ENCODE assay signal across 8 mouse cellular contexts in the genomic region with DNA sequence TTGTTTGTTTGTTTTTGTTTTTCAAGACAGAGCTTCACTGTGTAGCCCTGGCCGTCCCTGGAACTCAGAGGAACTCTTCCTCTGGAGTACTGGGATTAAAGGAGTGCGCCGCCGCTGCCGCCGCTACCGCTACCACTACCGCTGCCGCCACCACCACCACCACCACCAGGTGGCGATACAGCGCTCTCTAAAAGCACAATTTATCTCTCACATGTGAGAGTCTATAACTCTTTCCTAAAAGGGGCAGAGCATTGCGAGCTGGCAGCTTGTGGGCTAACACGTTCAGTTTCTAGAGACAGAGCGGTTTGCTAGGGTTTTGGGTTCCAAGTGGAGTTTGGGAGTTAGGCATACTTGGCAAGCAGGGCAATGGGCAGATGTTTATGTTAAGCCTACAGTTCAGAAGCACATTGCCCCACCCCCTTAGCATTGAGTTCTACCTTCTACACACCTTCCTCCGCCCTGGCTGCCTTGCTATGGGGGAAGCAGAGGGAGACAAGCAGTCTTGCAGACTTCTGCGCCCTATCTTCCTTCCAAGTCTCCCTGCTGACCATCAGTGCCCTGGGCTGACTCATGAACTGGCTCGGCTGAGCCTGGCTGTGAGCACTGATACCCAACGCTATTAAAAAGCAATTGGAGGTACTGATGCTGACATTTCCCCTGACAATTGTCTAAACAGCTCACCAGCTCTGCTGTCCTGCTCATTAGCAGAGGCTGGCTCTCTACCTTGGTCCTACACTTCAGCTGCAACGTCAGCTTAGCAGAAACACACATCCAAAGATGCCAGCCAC. TPM values are rescaled to one million over a fixed set of nuclear protein-coding genes. Genes with fewer than 3 reads are reported as not detected.
DNase-seq lines count a peak whose midpoint lies in the region; ATAC-seq lines count a peak whose summit lies in the region.

No protein-coding gene starts in this region.

- H3K9ac ChIP-seq in hindbrain, embryonic 14.5 days, result no peak overlapping the region

- WGBS in hindbrain, embryonic 14.5 days, result 10% methylated on average over 19 of the region's 19 CpGs

- H3K36me3 ChIP-seq in hindbrain, embryonic 14.5 days (replicated peaks; ENCODE audit: control insufficient read depth, insufficient read depth), result no peaks in the 10 kb centered on the region

- peak overlapping the region; percentile 53 for H3K4me2 ChIP-seq in hindbrain, embryonic 14.5 days (replicated peaks)

- no peak overlapping the region for H3K27ac ChIP-seq in hindbrain, embryonic 14.5 days

- no peaks in the 10 kb centered on the region for H3K9me3 ChIP-seq in hindbrain, embryonic 14.5 days (ENCODE audit: control insufficient read depth, low read length)

- H3K27me3 ChIP-seq in hindbrain, embryonic 14.5 days (ENCODE audit: control insufficient read depth, insufficient read depth, low read length), result peaks cover 26% of the 10 kb centered on the region

- no peak for ATAC-seq in hindbrain, embryonic 14.5 days (ENCODE audit: low FRiP score)

- peaks cover 12% of the 10 kb centered on the region for H3K4me1 ChIP-seq in hindbrain, embryonic 14.5 days (replicated peaks; ENCODE audit: control insufficient read depth, insufficient read depth, low read length)

- DNase-seq in ovary, postnatal 36 days (ENCODE audit: low spot score), result peak; percentile 72
- no peak for DNase-seq in ovary, postnatal 10 days (ENCODE audit: low spot score)
- peak; percentile 81 to 90 for DNase-seq in cerebellum, postnatal 25 days
- peak; percentile 78 to 82 for DNase-seq in frontal cortex, postnatal 36 days (ENCODE audit: low spot score in 2 of 2)
- peak; percentile 91 for DNase-seq in hindbrain, embryonic 14.5 days (ENCODE audit: low spot score)
- DNase-seq in left cerebral cortex, adult 18-20 months (ENCODE audit: low spot score in 2 of 2), result peak; percentile 80 to 81
- peak; percentile 63 to 77 for DNase-seq in lung, postnatal 4 days
- peak; percentile 83 for DNase-seq in right cerebral cortex, postnatal 14 days

- peak overlapping the region; percentile 9 for H3K4me3 ChIP-seq in hindbrain, embryonic 14.5 days (replicated peaks; ENCODE audit: low read length)

RNA-seq across cellular contexts. Expression of gene Rhou, which starts 24.6 kb away (rescaled TPM):
- 14.3 and 14.9 TPM in 2 replicates for polyA plus RNA-seq in hindbrain, embryonic 14.5 days (2014; fragmentation: Nextera tagmentation; extraction: Ambion mirVana)
- 10 to 100 TPM; 37.7 to 43.3 TPM for total RNA-seq in left cerebral cortex, adult 18-20 months (2021)
